Mouse (Mus musculus) embryo, embryonic 11 days (tissue): ENCODE measurements around the gene Vps35l.

Source experiments
- DNase-seq: peaks from one replicate; pipeline ENCODE4 v3.0.0-alpha.2; 2015

The Vps35l gene

DNA sequence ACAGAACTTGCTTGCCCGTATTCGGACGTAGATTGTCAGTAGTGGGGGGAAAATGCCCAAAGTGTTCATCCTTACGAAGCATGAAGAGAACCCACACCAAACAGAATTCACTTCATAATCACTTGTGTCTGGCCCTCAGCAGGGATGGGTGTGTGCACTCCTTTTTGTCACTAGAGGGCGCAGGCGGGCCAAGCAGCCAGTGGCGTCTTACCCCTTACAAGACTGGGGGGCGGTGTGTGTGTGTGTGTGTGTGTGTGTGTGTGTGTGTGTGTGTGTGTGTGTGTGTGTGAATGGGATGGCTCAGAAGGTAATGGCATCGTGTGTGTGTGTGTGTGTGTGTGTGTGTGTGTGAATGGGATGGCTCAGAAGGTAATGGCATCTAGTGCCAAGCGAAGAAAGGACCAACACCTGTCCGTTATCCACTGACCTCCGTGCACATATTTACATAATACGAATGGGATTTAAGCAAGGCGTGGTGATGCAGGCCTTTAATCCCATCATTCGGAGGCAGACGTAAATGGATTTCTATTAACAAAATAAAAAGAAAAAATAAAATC, at the start of gene Vps35l:
TSS of gene Vps35l (plus strand) at position 252 of the 557 bp plus-strand sequence.
- peak; percentile 90 for DNase-seq

DNA sequence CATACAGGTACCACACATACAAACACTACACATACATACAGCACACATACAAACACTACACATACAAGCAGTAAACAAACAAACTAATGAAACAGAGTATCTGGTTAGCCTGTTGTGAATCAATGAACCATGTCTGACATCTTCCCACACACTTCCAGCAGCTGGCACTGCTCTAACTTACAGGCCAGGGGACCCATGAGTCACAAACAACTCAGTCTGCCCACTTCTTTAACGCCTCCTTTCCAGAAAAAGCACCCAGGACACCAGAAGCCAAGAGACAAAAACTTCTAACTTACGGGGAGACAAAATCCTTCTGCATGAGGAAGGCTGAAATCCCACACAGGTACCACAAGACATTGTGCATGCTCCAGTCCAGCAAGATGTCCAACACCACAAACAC, 48.7 kb upstream of the Vps35l start:
- no peak for DNase-seq

DNA sequence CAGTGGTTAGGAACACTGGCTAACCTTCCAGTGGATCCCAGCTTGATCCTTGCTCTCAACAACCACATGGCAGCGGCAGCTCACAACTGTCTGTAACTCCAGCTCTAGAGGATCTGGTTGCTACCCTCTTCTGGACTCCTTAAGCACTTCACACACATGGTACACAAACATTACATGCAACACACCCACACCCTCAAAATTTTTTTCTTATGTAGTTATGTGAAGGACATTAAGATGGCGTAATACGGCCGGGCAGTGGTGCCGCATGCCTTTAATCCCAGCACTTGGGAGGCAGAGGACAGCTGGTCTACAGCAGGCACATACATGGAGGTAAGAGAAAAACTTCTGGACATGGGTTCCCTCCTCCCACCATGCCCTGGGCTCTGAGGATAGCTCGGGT, 43.9 kb upstream of the Vps35l start:
- DNase-seq: no peak

DNA sequence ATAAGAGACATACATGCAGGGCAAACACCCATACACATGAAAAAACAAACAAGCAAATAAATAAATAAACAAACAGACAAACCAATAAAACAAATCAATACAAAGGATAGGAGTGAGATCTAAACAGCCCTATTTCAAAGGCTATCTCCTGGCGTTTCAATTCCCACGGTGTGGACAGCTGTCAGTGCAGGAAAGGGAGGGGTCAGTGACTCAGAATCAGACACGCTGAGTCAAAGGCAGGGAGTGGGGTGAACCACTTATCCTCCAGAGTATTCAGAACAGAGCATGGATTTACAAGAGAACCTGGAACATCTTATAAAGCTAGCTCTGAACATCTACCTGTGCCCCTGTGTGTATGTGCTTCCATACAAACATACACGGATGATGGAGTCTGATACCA, 42.9 kb upstream of the Vps35l start:
- no peak for DNase-seq

DNA sequence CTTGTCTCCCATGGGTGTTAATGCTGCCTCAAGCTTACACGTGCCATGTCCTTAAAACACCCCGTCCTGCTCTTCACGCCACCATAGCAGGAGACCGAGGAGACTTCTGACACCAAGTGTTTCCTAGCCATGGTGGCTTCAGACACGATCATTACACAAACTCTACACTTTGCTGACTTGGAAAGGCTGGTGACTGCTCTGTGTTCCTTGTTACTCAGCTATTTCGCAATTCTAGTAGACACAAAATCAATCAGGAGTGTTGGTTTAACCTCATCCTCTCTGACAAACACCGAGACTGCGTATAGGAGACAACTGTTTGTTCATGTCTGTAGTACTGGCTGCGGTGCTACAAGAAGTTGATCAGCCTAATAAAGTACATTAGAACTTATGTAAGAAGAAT, 41.1 kb upstream of the Vps35l start:
- no peak for DNase-seq

DNA sequence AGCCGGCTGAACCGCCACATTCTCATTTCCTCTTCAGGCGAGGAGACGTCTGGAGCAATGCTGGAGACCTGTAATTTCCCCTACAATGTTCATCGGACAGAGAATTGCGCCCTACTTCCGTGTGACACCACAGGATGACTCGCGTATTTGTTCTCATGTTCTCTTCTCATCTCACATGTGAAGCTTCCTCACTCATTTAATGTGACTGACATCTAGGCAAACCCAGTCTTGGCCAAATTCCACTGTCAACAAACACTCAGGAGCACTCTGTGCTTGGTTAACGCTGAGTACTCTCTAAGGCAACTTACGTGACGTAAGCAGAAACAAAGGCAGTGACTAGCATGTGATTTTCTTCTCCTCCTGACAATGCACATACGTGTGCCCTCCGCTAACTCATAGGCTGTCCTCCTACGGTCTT, 36.9 kb upstream of the Vps35l start:
- no peak for DNase-seq

DNA sequence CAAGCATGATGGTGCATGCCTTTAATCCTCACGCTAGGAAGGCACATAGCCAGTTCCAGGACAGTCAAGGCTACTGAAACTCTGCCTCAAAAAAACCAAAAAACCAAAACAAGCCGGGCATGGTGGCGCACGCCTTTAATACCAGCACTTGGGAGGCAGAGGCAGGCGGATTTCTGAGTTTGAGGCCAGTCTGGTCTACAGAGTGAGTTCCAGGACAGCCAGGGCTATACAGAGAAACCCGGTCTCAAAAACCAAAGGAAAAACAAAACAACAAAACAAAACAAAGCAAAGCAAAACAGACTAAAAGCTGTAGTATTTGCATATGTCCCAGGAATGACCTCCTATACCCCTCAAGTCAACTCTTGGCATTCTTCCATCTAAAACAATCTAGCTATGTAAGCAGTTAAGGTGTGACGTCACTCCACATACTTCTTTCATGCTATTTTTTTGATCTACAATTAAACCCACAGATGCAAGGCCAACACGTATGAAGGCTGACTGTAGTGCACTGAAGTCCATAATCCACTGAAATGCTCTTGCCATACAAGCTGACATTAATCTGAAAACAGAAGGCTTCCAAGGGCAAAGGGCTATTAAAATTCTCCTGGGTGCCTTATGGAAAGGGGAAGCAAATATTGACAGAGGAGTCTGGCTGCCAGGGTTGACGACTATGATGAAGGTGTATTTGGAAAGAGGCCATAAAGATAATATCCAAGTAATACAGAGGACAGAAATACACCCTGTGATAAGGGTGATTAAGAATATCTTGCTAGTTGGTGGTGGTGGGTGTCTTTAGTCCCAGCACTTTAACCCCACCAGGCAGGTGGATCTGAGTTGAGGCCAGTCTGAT, 35.8 kb upstream of the Vps35l start:
- DNase-seq: no peak

DNA sequence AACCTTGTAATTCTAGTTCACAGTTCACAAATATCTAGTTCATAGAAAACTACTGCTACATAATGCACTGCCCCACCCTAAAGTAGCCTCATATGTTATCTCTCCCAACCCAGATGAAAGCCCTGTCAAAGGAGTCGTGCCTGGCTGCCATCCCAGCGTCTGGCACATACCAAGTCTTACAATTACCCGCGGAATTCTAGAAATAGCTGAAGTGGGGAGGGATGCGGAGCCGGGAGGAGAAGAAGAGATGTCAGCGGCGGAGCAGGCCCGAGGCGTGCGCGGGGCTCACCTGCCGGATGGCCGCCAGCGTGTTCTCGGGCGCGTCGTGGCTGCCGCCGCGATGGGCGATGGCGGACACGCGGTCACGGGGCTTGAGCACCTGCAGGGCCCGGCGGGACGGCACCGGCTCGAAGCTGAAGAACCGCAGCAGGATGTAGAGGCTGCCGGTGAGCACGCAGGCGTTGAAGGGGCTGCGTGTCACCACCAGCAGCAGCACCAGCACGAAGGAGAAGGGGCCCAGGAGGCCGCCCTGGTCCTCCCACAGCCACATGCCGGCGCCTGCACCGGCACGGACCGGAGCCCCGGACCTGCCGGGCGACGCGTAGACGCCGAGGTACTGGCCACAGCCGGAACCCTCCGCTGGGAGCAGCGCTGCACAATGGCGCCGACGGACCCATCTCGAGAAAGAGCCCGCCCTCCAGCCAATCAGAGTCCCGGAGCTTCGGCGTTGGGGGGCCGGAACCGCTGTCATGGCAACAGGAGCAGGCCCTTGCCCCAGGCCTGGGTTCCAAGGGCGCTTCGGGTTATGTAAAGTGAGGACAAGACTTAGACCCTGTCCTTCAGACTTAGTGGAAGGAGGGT, 34.7 kb upstream of the Vps35l start, which contains the start of gene Gde1:
TSS of gene Gde1 (minus strand) at position 678 of the 861 bp plus-strand sequence.
- DNase-seq: peak; percentile 96

DNA sequence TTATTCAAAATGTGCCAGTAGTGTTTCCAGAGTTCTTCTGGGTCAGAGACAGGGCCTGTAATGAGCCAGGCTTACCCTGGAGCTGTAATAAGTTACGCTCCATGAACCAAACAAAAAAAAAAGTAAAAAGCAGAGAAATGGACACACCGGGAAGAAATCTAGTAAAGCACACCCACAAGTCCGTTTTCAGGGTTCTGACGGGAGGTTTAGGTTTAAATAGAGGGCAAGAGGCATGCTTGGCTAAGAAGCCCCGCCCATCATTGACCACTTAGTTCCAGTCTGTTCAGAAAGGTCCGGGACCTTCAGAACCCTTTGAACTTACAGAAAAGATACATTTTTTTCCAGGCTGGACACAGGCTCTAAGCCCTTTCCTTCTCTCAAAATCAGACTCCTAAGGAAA, 34.0 kb upstream of the Vps35l start:
- DNase-seq: peak; percentile 11

DNA sequence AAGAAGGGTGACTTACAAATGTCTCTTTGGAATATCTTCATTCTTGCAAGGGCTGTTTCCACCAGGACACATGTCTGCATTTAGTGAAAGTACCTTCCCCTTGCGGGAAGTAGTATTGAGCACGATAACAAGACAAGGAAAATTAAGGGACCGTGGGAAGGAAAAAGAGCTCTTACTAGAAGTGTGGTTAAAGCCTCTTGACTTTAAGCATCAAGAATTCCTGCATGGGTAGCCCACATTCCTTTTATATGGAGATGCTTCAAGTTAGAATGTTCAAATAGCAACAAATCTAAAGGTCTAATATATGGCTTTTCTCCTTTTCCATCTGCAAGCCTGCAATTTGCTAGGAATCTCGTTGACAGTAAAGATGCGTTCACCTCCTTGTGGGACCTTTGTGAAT, 33.5 kb upstream of the Vps35l start:
- DNase-seq: no peak

DNA sequence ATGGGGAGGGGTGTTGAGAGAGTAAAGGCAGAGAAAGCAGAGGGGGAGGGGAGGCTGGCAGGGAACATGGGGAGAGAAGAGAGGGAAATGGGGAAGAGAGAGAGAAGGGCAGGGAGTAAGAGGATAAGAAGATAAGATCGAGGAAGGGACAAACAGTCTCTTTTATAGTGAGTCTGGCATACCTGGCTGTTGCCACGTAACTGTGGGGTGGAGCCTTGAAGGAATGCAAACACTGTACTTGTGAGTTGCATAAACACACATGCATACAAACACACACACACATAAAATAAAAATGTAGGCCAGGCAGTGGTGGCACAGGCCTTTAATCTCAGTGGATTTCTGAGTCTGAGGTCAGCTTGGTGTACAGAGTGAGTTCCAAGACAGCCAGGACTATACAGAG, 32.8 kb upstream of the Vps35l start:
- DNase-seq: no peak

DNA sequence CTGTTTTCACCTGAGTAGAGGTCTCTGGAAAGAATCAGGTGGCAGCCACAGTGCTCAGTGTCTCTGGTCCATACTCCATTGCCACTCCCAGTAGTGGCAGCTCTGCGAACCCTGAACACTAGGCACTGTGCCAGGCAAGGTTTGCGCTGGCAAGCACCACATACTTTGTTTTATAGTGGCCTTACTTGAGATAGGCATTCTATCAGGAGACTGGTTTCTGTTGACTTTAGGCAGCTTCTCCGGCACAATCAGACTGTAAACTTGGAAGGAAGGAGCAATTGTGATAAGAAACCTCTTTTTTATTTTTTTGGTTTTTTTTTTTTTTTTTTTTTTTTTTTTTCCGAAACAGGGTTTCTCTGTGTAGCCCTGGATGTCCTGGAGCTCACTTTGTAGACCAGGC, 32.0 kb upstream of the Vps35l start:
- DNase-seq: no peak

DNA sequence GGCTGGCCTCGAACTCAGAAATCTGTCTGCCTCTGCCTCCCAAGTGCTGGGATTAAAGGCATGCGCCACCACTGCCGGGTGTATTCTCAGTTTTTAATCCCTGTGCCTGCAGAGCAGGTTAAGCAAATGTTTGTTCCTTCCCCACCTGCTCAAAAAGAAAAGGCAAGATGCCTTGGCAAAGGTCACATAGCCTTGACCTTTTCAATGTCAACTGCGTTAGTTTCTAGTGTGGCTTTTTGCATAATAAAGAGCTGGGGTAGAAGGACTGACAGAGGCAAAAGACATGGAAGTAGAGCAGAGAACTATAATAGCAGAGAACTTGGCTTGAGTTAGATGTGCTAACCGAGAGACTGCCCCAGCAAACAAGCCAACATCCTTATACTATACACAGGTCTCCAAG, 29.2 kb upstream of the Vps35l start:
- no peak for DNase-seq

DNA sequence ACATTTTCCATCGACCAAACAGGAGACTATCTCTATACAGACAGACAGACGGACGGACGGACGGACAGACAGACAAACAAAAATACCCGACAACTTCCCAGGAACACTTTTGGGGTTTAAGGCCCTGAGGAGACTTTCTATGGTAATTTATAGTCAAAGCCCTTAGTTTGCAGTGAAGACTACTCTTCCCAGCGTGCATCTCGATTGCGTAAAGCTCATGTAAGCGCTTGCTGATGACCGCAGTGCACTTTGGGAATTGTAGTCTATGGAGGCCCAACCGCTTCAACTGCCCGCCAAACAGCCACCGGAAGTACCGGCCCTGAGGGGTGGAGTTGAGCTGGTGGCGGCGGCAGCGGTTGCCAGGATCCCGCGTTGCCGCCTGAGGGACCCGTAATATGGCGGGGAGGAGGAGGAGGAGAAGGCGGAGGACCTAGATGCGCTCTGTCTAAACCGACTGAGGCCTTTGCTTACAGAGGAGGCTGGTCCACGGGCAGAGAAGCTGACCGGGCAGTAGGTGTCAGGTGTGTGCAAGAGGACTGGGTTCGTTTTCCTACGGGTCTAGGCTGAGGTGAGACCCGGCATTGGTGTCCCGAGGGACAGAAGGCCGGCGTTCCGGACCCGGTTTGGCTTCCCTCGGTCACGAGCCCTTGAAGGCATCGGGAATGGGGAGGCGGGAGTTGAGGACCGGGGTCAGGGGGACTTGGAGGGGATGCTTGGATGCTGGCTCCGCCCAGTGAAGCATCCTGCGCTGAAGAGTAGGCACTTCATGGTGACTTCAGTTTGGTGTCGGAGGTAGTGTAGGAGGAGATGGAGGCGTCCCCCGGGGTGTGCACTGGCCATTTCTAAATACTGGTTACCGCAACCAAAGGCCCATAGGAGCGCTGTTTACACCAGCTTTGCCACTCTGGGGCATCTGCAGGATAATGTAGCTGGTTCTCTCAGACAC, 27.5 kb upstream of the Vps35l start, which contains the start of gene Ccp110:
TSS of gene Ccp110 (plus strand) at position 325 of the 946 bp plus-strand sequence.
- DNase-seq: peak; percentile 98

DNA sequence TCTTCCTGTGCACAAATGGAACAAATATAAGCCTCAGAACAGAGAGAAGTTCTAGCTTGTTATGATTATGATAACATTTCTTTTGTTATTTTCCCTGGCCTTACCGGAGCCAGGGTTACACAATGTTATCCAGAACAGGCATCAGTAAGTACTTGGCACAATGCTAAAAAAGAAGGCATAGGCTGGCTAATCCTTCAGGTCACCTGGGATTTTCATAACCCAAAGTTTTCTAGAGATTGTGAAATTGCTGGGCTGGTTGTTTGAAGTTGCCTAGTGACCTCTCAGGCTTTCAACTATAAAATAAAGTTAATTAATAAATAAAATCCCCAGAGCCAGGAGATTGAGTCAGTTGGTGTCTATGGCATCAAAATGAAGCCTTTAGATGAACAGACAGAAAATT, 25.2 kb upstream of the Vps35l start:
- no peak for DNase-seq

DNA sequence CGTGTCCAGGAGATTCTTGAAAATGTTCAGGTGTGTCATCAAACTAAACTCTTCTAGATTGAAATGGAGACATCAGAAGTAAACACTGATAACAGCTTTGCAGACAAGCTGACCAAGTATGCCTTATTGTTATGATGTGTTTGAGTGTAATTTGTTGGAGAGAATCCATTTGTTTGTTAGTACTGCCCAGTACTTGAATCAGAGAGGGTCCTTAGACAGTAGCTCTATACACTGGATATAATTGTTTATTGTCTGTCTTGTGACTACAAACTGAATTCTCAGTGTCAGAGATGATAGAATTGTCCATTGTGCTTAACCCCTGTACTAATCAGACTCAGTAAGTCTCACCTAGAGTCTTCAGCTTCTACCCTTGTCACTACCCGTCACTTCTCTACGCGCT, 22.0 kb upstream of the Vps35l start:
- no peak for DNase-seq

DNA sequence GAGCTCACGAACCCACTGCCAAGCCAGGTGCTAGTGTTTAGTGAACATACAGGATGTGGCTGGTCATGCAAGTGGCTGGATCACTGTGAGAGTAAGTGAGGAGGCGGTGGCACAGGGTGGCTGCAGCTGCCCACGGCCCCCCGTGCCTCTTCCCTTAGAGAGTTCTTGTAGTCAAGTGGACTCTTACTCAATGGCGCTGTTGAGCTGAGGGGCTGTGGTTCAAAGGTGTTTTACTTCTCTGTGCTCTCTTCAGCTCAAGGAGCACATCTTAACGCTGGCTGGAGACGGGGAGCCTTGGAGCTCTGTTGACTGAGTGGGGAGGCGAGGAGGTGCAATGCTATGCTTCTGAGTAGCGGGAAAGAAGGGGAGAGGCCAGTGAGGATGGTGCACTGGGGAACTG, 16.1 kb upstream of the Vps35l start:
- no peak for DNase-seq

DNA sequence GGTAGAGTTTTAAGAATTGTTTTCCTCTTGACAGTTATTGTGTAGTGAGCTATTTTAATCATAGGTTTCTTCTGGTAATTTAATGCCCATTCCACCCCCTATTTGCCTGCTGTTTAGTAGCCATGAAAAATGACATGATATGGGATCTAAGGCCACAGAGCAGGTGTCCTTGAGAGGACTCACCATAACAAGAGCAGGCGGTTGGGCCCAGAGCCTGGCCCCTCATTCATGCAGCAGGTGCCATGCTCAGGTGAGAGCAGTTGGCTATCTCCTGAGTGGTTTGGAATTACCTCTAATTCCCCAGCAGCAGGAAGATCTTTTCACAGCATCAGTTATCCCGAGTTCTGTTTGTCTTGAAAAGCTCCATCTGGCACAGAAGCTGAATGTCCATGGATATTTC, 14.6 kb upstream of the Vps35l start:
- DNase-seq: no peak

DNA sequence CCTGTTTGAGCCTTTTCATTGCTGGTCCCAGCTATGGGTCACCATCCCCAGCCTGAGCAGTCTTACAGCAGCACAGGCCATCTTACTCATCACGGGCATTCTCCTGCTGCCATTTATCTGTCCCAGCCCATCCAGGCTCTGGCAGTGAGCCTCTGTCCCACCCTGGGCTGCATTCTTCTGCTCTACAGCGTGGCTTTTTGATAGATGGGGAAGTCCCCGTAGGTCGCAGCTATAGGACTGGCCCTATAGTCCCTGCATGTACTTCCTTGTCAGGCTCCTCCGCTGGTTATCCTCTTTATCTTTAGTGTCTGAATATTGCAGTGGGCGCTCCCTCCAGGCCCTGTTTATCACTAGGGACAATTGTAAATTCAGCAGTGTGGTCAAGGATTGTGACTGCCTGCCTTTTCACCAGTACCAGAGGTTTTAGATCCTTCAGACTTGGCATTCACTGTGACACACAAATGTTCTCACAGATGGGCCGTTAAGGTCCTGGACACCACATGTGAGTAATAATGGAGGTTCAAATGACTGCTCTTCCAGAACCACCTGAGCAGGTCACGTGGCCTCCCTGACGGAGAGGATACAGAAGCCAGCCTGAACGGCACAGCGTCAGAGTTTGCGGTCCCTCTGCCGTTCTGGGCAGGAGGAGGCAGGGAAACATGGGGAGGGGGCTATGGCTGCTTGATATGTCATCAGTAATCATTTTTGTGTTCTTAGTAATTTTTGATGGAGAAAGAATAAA, 11.0 kb upstream of the Vps35l start:
- DNase-seq: no peak

DNA sequence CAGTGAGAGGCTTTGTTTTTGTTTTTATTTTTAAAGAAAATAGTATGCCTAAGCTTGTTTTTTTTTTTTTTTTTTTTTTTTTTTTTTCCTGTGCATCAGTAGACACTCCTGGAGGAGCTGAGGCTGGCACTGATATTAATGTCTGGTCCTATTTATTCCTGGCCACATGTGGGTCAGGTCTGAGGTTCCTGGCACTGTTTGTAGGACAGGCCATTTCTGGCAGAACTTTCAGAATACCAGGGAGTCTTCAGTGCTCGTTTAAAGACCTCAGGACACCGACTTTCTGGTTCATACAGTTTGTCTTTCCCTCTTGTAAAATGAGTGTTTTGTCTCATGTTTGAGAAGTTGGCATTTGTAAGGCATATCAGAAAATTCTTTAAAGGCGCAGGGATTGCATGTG, 8.2 kb upstream of the Vps35l start:
- no peak for DNase-seq

DNA sequence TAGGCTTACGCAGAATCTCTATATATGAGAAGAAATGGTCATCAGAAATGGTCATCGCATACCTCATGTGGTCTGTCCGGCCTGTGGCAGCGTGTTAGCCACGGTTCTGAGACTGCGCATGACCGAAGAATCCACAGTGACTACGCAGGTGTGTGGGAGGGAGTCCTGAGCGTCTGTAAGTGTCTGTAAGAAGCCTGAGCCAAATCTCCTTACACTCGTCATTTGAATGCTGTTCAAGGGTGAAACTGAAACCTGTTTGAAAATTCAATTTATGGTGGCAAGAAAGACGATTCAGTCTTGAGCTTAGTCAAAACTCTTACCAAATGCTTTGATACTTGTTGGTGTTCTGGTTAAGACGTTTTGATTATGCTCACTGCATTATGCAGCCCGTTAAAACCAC, 6.8 kb upstream of the Vps35l start:
- DNase-seq: no peak

DNA sequence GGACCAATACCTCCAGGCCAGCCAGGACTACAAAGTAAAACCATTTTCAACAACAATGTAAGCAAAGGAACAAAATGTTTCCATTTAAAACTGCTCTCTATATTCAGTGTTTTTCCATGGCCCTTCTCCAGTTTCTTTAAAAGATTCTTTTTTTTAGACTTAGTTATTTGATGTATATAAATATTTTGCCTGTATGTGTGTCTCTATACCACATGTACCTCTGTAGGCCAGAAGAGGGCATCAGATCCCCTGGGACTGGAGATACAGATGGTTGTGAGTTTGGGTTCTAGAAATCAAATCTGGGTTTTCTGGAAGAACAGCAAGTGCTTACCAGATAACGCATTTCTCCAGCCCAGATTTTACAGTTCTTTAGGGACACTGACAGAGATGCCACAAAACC, 1.3 kb upstream of the Vps35l start:
- peak; percentile 5 for DNase-seq
